Mouse (Mus musculus) liver, adult 2 months (tissue): ENCODE results near the gene Scoc.

ENCODE experiments used
- CTCF ChIP-seq: fragments of 200-500 bp; IDR thresholded peaks from 2 replicates; pipeline ENCODE4 v1.5.1; 2011; ENCODE audit warnings: low read depth, low read length, control low read depth
- POLR2A ChIP-seq: fragments of 200-500 bp; IDR thresholded peaks from 2 replicates; pipeline ENCODE4 v1.6.1; 2011; ENCODE audit warnings: low read length, control low read depth; ENCODE audit not compliant: insufficient read depth; ENCODE audit errors: extremely low read depth

DNA sequence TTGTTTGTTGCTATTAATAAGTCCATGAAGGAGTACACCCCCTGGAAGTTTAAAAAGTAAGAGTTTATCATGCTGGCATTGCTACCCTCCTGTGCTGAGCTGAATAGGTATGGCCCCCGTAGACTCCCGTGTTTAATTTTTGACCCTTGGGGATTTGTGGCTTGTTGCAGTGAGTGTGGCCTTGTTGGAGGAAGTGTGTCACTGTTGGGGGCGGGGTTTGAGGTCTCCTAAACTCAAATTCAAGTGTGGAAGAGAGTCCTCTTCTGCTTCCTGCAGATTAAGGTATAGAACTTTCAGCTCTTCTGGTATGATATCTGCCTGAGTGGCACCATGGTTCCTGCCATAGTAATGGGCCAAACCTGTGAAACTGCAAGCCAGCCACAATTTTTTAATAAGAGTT is 1.4 kb upstream of the Scoc start:
- TF ChIP-seq CTCF (no peak), POLR2A (no peak)
